Mouse (Mus musculus) ES-E14 (cell line): ENCODE data around the gene Poldip3. TPM values are rescaled to one million over a fixed set of nuclear protein-coding genes. Genes with fewer than 3 reads are reported as not detected.

Experiments
- DNase-seq: peaks from one replicate; pipeline ENCODE4 v3.0.0-alpha.2; 2013; ENCODE audit warnings: low read depth, low spot score
- H3K27ac ChIP-seq: 2 replicates; pipeline ENCODE4 v1.5.1; 2012; ENCODE audit warnings: low read depth, mild to moderate bottlenecking, low read length, moderate library complexity, mixed read lengths; ENCODE audit not compliant: poor library complexity, insufficient read depth, severe bottlenecking
- H3K36me3 ChIP-seq: 2 replicates; pipeline ENCODE4 v1.6.1; 2012; ENCODE audit warnings: mild to moderate bottlenecking, low read length, moderate library complexity, mixed read lengths; ENCODE audit not compliant: control insufficient read depth, poor library complexity, insufficient read depth, severe bottlenecking
- H3K4me1 ChIP-seq, 2 experiments: fragments of 150-350 bp in 1 of 2; sonication (generic) in 1 of 2; 2 replicates each; pipeline ENCODE4 v1.6.1; 2012; ENCODE audit warnings: low read length in 2 of 2, mild to moderate bottlenecking in 1 of 2, mixed read lengths in 1 of 2; ENCODE audit not compliant: control insufficient read depth in 2 of 2, insufficient read depth in 2 of 2, poor library complexity in 1 of 2
- H3K4me3 ChIP-seq, 2 experiments: fragments of 150-350 bp in 1 of 2; sonication (generic) in 1 of 2; 2 replicates each; pipeline ENCODE4 v1.5.1; 2012; ENCODE audit warnings: low read length in 2 of 2, low read depth in 1 of 2, mild to moderate bottlenecking in 1 of 2, mixed read lengths in 1 of 2; ENCODE audit not compliant: insufficient read depth in 1 of 2, poor library complexity in 1 of 2, severe bottlenecking in 1 of 2
- H3K9ac ChIP-seq: 2 replicates; pipeline ENCODE4 v1.6.1; 2012; ENCODE audit warnings: low read depth, mild to moderate bottlenecking, low read length, mixed read lengths; ENCODE audit not compliant: poor library complexity, insufficient read depth, severe bottlenecking
- H3K9me3 ChIP-seq: fragments of 150-350 bp; sonication (generic); 2 replicates; pipeline ENCODE4 v1.6.1; 2012; ENCODE audit warnings: low read depth, mild to moderate bottlenecking, low read length; ENCODE audit not compliant: control insufficient read depth, insufficient read depth
- CHD2 ChIP-seq: IDR thresholded peaks from 2 replicates; pipeline ENCODE4 v1.6.1; 2014; ENCODE audit warnings: mild to moderate bottlenecking, low read depth, low read length, inconsistent platforms
- HCFC1 ChIP-seq: IDR thresholded peaks from 2 replicates; pipeline ENCODE4 v1.6.1; 2012; ENCODE audit warnings: low read length, inconsistent platforms, borderline replicate concordance; ENCODE audit not compliant: insufficient read depth
- MAFK ChIP-seq: IDR thresholded peaks from 2 replicates; pipeline ENCODE4 v1.6.1; 2014; ENCODE audit warnings: mild to moderate bottlenecking, low read depth, low read length, inconsistent platforms; ENCODE audit not compliant: insufficient read depth
- ZC3H11A ChIP-seq: IDR thresholded peaks from 2 replicates; pipeline ENCODE4 v1.6.1; 2012; ENCODE audit warnings: low read depth, mild to moderate bottlenecking, inconsistent platforms, low read length, borderline replicate concordance
- ZNF384 ChIP-seq: IDR thresholded peaks from 2 replicates; pipeline ENCODE4 v1.6.1; 2012; ENCODE audit warnings: low read depth, low read length, inconsistent platforms
- in situ Hi-C, 2 experiments: fragments of 600-800 bp; cut with MboI; formaldehyde crosslinking; loops; one replicate each; pipeline ENCODE4 v1.15.1; 2025; ENCODE audit warnings: low sequenced_read_pairs in 2 of 2, inconsistent platforms in 1 of 2; ENCODE audit not compliant: unreplicated experiment in 2 of 2
- total RNA-seq: library from RNA; depleted of rRNA; stranded (reverse); fragments of 300-350 nt; gene quantifications from 2 replicates; pipeline ENCODE4 v1.2.3, GENCODE M21; 2012

The Poldip3 gene
- total RNA-seq, 1 experiment: 165 TPM

DNA sequence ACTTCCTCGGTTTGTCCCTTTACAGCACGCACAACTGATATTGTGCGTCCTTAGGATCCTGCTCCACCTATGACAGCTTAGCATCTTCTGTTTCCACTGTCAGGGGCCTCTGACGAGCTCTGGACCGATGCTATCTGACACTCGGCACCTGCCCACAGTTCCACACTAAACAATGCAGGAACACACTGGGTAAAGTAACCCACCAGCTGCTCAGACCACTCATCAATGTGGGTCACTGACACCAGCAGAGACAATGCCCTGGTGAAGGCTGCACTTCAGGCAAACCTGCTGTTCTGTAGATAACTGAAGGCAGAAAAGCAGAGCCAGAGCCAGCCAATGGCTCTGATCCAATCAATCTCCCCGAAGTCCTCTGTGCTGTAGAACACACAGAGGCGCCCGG, 22.6 kb downstream of the Poldip3 start:
- in situ Hi-C loops: no loop called here

DNA sequence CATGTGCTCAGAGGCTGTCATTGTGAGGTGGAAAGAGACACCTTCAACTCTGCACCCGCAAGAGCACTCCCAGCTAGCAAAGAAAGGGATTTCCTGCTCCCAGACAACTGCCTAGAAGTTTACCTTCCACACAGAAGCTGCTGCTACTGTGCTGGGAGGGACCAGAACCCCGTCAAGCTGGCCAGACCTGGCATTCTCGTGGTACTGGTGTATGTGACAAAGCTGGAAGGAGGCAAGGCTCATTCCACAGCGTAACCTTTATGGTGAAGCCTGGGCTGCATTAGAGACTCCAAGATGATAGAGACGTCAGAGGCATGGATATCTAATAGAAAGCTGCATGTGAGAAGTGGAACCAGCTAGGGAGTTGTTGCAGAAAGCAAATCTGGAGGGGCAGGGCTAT, 24.6 kb downstream of the Poldip3 start:
- Histone ChIP-seq H3K4me3 (no peak overlapping the region), H3K9me3 (no peaks in the 10 kb centered on the region), H3K4me1 (peaks cover 0 to 2% of the 10 kb centered on the region in 2 experiments; a peak in 1 of 4 replicates), H3K9ac (no peak overlapping the region), H3K27ac (no peak overlapping the region), H3K36me3 (peaks cover 34% of the 10 kb centered on the region)
- no peak for DNase-seq
- in situ Hi-C loops: no loop called here
- TF ChIP-seq HCFC1 (no peak), CHD2 (no peak), ZNF384 (no peak), ZC3H11A (no peak), MAFK (no peak)

More for the DNA sequence above, 22.6 kb downstream of the Poldip3 start:
- Histone ChIP-seq H3K4me1 (no peaks in the 10 kb centered on the region), H3K9me3 (no peaks in the 10 kb centered on the region), H3K36me3 (peaks cover 42% of the 10 kb centered on the region), H3K27ac (no peak overlapping the region), H3K4me3 (no peak overlapping the region), H3K9ac (no peak overlapping the region)
- no peak for DNase-seq
- TF ChIP-seq CHD2: no peak
- no peak for TF ChIP-seq MAFK

DNA sequence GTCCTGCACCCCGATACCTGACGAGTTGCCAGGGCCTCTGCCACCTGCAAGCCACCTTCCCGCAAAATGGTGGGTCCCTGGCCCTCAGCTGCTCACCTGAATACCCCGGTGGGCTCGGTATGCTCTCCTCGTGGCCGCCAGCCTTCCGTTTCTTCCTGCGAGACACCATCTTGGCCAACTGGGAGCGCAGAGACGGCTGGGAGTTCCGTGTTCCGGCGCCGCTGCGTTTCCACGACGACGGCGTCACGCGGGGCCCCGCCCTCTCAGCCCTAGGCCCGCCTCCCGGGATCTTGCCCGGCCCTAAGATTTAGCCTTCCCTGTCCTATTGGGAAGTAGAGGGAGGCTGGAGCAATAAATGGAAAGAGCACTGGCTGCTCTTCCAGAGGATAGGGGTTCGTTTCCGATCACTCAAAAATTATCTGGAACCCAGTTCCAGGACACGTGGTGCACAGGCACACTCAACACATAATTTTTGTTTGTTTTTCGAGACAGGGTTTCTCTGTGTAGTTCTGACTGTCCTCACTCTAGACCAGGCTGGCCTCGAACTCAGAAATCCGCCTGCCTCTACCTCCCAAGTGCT, 26.5 kb downstream of the Poldip3 start, which contains the start of gene Rrp7a:
TSS of gene Rrp7a (minus strand) at position 236 of the 580 bp plus-strand sequence.
- TF ChIP-seq CHD2 (no peak), ZNF384 (no peak), ZC3H11A (no peak), HCFC1 (peak; percentile 57; the same call in 1 of the 2 replicates), MAFK (no peak)
- Histone ChIP-seq H3K36me3 (peaks cover 42% of the 10 kb centered on the region), H3K4me1 (peaks cover 0 to 9% of the 10 kb centered on the region in 2 experiments; a peak in 1 of 4 replicates), H3K9ac (peak within 1 kb of the TSS; percentile 92), H3K27ac (peak within 1 kb of the TSS; percentile 22), H3K4me3 (peak within 1 kb of the TSS; percentile 78 to 90), H3K9me3 (no peaks in the 10 kb centered on the region)
- DNase-seq: peak; percentile 77
- in situ Hi-C loops: no loop called here

DNA sequence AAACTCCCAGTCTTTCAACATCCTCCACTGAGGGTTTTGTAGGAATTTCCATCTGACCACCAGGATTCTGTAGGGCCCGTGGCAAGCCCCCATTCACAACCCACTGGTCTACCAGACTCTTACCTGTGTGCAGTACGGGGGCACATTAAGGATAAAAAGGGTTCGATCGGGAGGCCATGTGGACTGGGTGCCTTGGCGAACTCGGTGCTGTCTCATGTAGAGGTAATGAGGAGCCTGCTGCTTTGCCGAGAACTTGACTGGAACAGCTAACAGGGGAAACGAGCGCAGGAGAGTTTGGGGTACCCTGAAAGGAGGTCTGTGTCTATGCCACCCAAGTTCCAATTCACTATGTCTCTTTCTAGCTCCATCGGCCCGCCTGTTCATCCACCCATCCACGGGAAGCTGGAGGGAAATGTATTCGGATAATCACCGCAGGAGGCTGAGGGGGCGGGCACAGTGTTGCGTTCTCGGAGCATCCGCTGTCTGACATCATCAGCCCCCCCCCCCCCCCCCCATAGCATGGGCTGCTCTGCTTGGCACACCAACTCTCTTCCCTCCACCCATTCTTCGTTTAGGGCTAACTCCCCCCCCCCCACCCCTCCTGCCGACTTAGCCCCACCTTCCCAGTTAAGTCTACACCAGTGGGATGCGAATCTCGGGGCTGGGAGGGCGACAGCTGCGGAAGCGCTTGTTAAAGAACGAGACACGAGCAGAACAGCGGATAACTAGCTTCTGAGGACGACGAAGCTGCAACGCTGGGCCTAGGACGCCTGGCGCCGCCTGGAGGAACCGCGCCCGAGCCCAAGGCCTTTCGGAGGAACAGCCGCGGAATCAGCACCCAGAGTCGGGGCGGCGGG, 27.2 kb downstream of the Poldip3 start:
- Histone ChIP-seq H3K4me3 (peak overlapping the region; percentile 78 to 90), H3K27ac (peak overlapping the region; percentile 22), H3K9me3 (no peaks in the 10 kb centered on the region), H3K9ac (peak overlapping the region; percentile 92), H3K4me1 (peaks cover 0 to 9% of the 10 kb centered on the region in 2 experiments; a peak in 1 of 4 replicates), H3K36me3 (peaks cover 44% of the 10 kb centered on the region)
- TF ChIP-seq CHD2: no peak
- TF ChIP-seq HCFC1: no peak
- TF ChIP-seq ZNF384: no peak
- no peak for TF ChIP-seq ZC3H11A
- TF ChIP-seq MAFK: no peak
- DNase-seq: peak; percentile 39
- in situ Hi-C loops: no loop called here

DNA sequence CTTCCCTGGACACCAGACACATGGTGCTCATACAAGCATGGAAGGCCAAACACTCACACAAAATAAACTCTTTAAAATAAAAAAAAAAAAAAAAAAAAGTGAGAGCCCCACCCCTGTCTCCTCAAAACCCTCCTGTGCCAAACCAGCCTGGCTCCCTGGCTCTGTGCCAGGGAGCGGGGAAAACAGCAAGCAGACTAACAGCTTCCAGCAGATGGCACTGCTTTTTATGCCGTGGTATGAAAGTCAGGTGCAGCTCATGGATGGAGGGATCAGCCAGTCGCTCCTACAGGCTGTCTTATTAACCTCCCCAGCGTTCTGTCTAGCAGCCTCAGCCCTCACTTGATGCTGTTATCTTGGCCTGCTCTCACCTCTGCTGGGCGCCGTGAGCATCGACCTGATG, 30.8 kb downstream of the Poldip3 start:
- no peak for DNase-seq
- TF ChIP-seq MAFK (no peak), CHD2 (no peak), HCFC1 (no peak), ZC3H11A (no peak), ZNF384 (0 out of 2 replicates have a peak, but pooled peaks have one; percentile 20)
- H3K9ac ChIP-seq: no peak overlapping the region
- peaks cover 0 to 12% of the 10 kb centered on the region in 2 experiments; a peak in 1 of 4 replicates for H3K4me1 ChIP-seq
- no peak overlapping the region for H3K4me3 ChIP-seq
- H3K9me3 ChIP-seq: no peaks in the 10 kb centered on the region
- in situ Hi-C loops: no loop called here
- peaks cover 41% of the 10 kb centered on the region for H3K36me3 ChIP-seq
- H3K27ac ChIP-seq: no peak overlapping the region
